Mouse (Mus musculus) hindbrain, embryonic 10.5 days (tissue): Measurements from ENCODE around the gene Rarg. TPM values are rescaled to one million over a fixed set of nuclear protein-coding genes. Genes with fewer than 3 reads are reported as not detected.
A peak's percentile ranks its signal among the peaks of the same experiment; 100 is the strongest.
"Not testable (repeated sequence)": the region's sequence is repeated elsewhere in the genome, so short reads cannot be mapped to it uniquely, and the experiment has no call there.

Experiments used
- DNase-seq: peaks from one replicate; pipeline ENCODE4 v3.0.0-alpha.2; 2017; ENCODE audit warnings: low spot score
- H3K27ac ChIP-seq: fragments of 300-500 bp; sonication (generic); 2 replicates; pipeline ENCODE4 v1.5.1; 2016; ENCODE audit warnings: mild to moderate bottlenecking, moderate library complexity
- H3K27me3 ChIP-seq: fragments of 300-500 bp; sonication (generic); 2 replicates; pipeline ENCODE4 v1.6.1; 2016; ENCODE audit warnings: mild to moderate bottlenecking; ENCODE audit not compliant: poor library complexity, insufficient read depth, severe bottlenecking
- H3K36me3 ChIP-seq: fragments of 300-500 bp; sonication (generic); 2 replicates; pipeline ENCODE4 v1.6.1; 2016; ENCODE audit warnings: mild to moderate bottlenecking, moderate library complexity
- H3K4me1 ChIP-seq: fragments of 300-500 bp; sonication (generic); replicated peaks from 2 replicates; pipeline ENCODE4 v1.6.1; 2016; ENCODE audit warnings: mild to moderate bottlenecking
- H3K4me3 ChIP-seq: fragments of 300-500 bp; sonication (generic); 2 replicates; pipeline ENCODE4 v1.5.1; 2016; ENCODE audit warnings: mild to moderate bottlenecking, moderate library complexity
- H3K9me3 ChIP-seq: fragments of 300-500 bp; sonication (generic); 2 replicates; pipeline ENCODE4 v1.6.1; 2016; ENCODE audit warnings: mild to moderate bottlenecking, moderate library complexity
- WGBS: fragments of 180-500 bp; shearing (Covaris S2); methylation state at CpG from one replicate; pipeline ENCODE4 v1.1.7; 2016; 5-methylcytosine and 5-hydroxymethylcytosine counted together
- polyA plus RNA-seq: library from polyadenylated mRNA; unstranded; fragments of >200 nt; fragmentation: Nextera tagmentation; extraction: Ambion mirVana; gene quantifications from 2 replicates; pipeline ENCODE4 v1.2.1, GENCODE M21; 2016

Gene Rarg
- polyA plus RNA-seq, 1 experiment from 2014 or later = 22.1 TPM

- DNase-seq = no peak
- no peak overlapping the region for H3K4me3 ChIP-seq
- peaks cover 49% of the 10 kb centered on the region for H3K4me1 ChIP-seq
- H3K27me3 ChIP-seq = peaks cover 56% of the 10 kb centered on the region
- H3K36me3 ChIP-seq = 0 out of 2 replicates have a peak, but pooled peaks cover 3% of the 10 kb centered on the region
- no peak overlapping the region for H3K27ac ChIP-seq
- 87% methylated on average over 4 of the region's 4 CpGs for WGBS
- no peaks in the 10 kb centered on the region for H3K9me3 ChIP-seq
Measured at GRCm38 (mm10) chr15:102240607-102241006, 16.7 kb downstream of the Rarg start.

GRCm38 (mm10) chr15:102239851-102240250, 17.5 kb downstream of the Rarg start:
- H3K9me3 ChIP-seq = no peaks in the 10 kb centered on the region
- no peak for DNase-seq
- H3K4me3 ChIP-seq = no peak overlapping the region
- peaks cover 48% of the 10 kb centered on the region for H3K27me3 ChIP-seq
- H3K4me1 ChIP-seq = peaks cover 49% of the 10 kb centered on the region
- H3K36me3 ChIP-seq = 0 out of 2 replicates have a peak, but pooled peaks cover 9% of the 10 kb centered on the region
- 0 out of 2 replicates have a peak overlapping the region, but pooled peaks have one; percentile 14 for H3K27ac ChIP-seq
- WGBS = 77% methylated on average over 11 of the region's 11 CpGs

DNA sequence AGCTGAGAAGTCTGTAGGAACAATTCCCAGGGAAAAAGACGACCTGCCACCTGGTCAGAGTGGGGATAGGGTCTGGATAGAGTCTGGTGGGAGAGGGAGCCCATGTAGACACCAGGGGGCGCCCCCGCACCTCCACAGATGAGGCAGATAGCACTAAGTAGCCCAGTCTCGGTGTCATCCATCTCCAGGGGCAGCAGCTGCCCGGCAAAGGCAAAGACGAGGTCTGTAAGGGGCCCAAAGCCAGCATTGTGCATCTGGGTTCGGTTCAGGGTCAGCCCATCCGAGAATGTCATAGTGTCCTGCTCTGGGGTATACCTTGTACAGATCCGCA, 18.1 kb downstream of the Rarg start:
- no peak overlapping the region for H3K27ac ChIP-seq
- H3K4me1 ChIP-seq = peaks cover 51% of the 10 kb centered on the region
- H3K9me3 ChIP-seq = no peaks in the 10 kb centered on the region
- H3K36me3 ChIP-seq = 0 out of 2 replicates have a peak, but pooled peaks cover 9% of the 10 kb centered on the region
- peak; percentile 84 for DNase-seq
- 13% methylated on average over 9 of the region's 9 CpGs for WGBS
- H3K27me3 ChIP-seq = peaks cover 42% of the 10 kb centered on the region
- H3K4me3 ChIP-seq = no peak overlapping the region

- H3K9me3 ChIP-seq = no peaks in the 10 kb centered on the region
- H3K27ac ChIP-seq = no peak overlapping the region
- H3K4me1 ChIP-seq = peaks cover 51% of the 10 kb centered on the region
- 86% methylated on average over 14 of the region's 14 CpGs for WGBS
- 0 out of 2 replicates have a peak, but pooled peaks cover 9% of the 10 kb centered on the region for H3K36me3 ChIP-seq
- no peak overlapping the region for H3K4me3 ChIP-seq
- DNase-seq = no peak
- H3K27me3 ChIP-seq = peaks cover 37% of the 10 kb centered on the region
Measured at GRCm38 (mm10) chr15:102238543-102239259, 18.6 kb downstream of the Rarg start.

DNA sequence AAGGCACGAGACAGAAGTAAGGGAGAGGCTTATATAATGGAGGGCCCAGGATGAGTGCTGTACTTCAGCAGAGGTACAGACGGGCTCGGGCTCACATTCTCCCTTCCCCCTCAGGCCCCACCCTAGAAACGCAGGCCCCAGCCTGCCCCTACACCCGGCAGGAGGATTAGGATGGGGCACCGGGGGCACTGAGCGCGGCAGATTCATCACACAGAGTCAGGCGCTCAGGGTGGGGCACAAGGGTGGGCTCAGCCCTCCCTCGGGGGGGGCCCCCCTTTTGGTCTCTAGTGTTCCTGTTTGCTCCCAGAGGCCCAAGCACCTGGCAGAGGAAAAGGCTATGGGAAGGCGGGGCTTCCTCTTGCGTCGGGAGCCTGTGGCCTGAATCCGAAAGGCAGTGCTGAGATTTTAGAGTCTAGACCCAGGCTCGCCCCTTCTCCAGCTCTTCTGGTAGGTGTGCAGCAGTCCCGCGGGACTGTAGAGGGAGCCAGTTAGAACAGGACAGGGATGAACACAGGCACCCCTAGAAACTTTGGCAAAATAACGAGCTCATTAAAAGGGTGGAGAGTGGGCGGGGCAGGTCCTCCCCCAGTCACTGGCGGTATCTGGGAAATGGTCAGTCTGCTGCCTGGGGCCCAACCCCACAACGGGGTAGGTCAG, 21.8 kb downstream of the Rarg start:
- Histone ChIP-seq H3K27me3 (peaks cover 8% of the 10 kb centered on the region), H3K4me3 (no peak overlapping the region), H3K9me3 (no peaks in the 10 kb centered on the region), H3K4me1 (peaks cover 48% of the 10 kb centered on the region), H3K36me3 (0 out of 2 replicates have a peak, but pooled peaks cover 9% of the 10 kb centered on the region), H3K27ac (peak overlapping the region; percentile 79)
- 45% methylated on average over 21 of the region's 21 CpGs for WGBS
- no peak for DNase-seq

- Histone ChIP-seq H3K36me3 (0 out of 2 replicates have a peak, but pooled peaks cover 9% of the 10 kb centered on the region), H3K27ac (no peak overlapping the region)
- WGBS = 32% methylated on average over 2 of the region's 2 CpGs
Measured at GRCm38 (mm10) chr15:102233896-102234295, 23.4 kb downstream of the Rarg start.

DNA sequence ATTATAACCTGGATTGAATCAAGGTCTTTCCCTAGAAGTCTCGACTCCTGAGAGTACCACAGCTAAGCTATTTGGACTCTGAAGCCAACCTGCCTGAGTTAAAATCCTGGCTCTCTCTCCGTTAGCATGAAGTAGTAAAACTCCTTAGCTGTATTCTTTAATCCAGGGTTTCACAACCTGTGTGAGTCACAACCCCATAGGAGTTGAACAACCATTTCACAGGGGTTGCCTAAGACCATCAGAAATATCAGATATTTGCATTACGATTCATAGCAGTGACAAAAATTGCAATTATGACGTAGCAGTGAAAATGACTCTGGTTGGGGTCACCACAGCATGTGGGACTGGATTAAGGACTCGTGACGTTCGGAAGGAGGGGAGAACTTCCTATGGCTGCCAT, 24.6 kb downstream of the Rarg start:
- Histone ChIP-seq H3K9me3 (no peaks in the 10 kb centered on the region), H3K36me3 (0 out of 2 replicates have a peak, but pooled peaks cover 7% of the 10 kb centered on the region), H3K4me1 (peaks cover 39% of the 10 kb centered on the region), H3K27me3 (no peaks in the 10 kb centered on the region), H3K4me3 (no peak overlapping the region), H3K27ac (no peak overlapping the region)
- DNase-seq = no peak
- WGBS = 92% methylated on average over 7 of the region's 7 CpGs

More at GRCm38 (mm10) chr15:102233896-102234295, 23.4 kb downstream of the Rarg start:
- DNase-seq = no peak
- Histone ChIP-seq H3K4me3 (no peak overlapping the region), H3K27me3 (no peaks in the 10 kb centered on the region), H3K4me1 (peaks cover 39% of the 10 kb centered on the region), H3K9me3 (no peaks in the 10 kb centered on the region)

- H3K36me3 ChIP-seq = 0 out of 2 replicates have a peak, but pooled peaks cover 7% of the 10 kb centered on the region
- H3K27ac ChIP-seq = no peak within 1 kb of the TSS
- 56% methylated on average over 6 of the region's 6 CpGs for WGBS
- H3K9me3 ChIP-seq = no peaks in the 10 kb centered on the region
- no peak for DNase-seq
- H3K27me3 ChIP-seq = no peaks in the 10 kb centered on the region
- H3K4me1 ChIP-seq = peaks cover 39% of the 10 kb centered on the region
- no peak within 1 kb of the TSS for H3K4me3 ChIP-seq
Measured at GRCm38 (mm10) chr15:102231748-102232147, 25.6 kb downstream of the Rarg start, which contains the start of gene Itgb7. TSS of gene Itgb7 (minus strand) at chr15:102231944.

- Histone ChIP-seq H3K27ac (no peak overlapping the region), H3K27me3 (peaks cover 9% of the 10 kb centered on the region), H3K36me3 (0 out of 2 replicates have a peak, but pooled peaks cover 7% of the 10 kb centered on the region), H3K4me1 (peaks cover 33% of the 10 kb centered on the region), H3K9me3 (no peaks in the 10 kb centered on the region), H3K4me3 (no peak overlapping the region)
- no peak for DNase-seq
- WGBS = 84% methylated on average over 17 of the region's 17 CpGs
Measured at GRCm38 (mm10) chr15:102230408-102231321, 26.7 kb downstream of the Rarg start.

DNA sequence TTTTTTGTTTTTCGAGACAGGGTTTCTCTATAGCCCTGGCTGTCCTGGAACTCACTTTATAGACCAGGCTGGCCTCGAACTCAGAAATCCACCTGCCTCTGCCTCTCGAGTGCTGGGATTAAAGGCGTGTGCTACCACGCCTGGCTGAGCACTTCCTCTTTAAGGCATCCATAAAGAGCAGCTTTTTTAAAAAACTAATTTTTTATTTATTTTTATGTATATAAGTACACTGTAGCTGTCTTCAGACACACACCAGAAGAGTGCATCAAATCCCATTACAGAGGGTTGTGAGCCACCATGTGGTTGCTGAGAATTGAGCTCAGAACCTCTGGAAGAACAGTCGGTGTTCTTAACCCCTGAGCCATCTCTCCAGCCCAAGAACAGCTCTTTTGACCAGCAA, 31.7 kb downstream of the Rarg start:
- DNase-seq, H3K9me3 ChIP-seq, H3K36me3 ChIP-seq, H3K27ac ChIP-seq, H3K4me3 ChIP-seq: not testable (repeated sequence)
- H3K4me1 ChIP-seq = peaks cover 15% of the 10 kb centered on the region
- WGBS = 81% methylated on average over 6 of the region's 6 CpGs
- H3K27me3 ChIP-seq = peaks cover 44% of the 10 kb centered on the region

DNA sequence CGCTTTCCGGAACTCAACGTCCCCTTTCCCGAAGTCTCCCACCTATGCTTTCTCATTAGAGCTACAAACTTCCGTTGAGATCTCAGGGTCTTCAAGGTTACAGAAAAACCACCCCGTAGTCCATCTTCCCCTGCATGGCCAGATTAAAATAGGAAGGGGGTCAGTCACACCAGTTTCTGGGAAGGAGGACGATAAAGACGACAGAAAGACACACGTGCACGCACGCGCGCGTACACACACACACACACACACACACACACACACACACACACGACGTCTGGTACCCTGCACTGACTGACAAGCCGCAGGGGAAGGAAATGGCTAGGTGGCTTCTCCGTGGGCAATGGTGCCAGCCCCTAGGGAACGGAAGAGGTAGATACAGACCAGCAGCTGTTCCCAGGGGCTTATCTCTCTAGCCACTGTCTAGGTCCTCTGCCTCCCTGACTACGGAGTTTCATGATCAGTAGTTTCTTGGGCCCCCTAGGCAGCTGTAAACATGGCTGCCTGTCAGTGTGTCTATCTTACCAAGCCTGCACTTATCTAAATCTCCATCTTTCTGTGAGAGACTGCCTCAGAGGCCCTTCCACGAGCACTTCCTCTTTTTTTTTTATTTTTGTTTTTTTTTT, 32.2 kb downstream of the Rarg start:
- Histone ChIP-seq H3K4me1 (peaks cover 15% of the 10 kb centered on the region), H3K27ac (0 out of 2 replicates have a peak overlapping the region, but pooled peaks have one; percentile 63), H3K36me3 (no peaks in the 10 kb centered on the region), H3K27me3 (peaks cover 44% of the 10 kb centered on the region), H3K9me3 (no peaks in the 10 kb centered on the region), H3K4me3 (peak overlapping the region; percentile 55)
- WGBS = 18% methylated on average over 21 of the region's 21 CpGs
- DNase-seq = no peak
